Mouse (Mus musculus) forebrain, embryonic 14.5 days (tissue): Measurements from ENCODE around the gene Lsmem1. TPM values are rescaled to one million over a fixed set of nuclear protein-coding genes. Genes with fewer than 3 reads are reported as not detected.
"Not testable (repeated sequence)": the region's sequence is repeated elsewhere in the genome, so short reads cannot be mapped to it uniquely, and the experiment has no call there.

Source experiments
- ATAC-seq: fragments of 200-750 bp; cut with Nextera tagmentation; 2 replicates; pipeline ENCODE4 v1.8.0; 2017; ENCODE audit warnings: mild to moderate bottlenecking, moderate library complexity
- DNase-seq: peaks from one replicate; pipeline ENCODE4 v3.0.0-alpha.2; 2015; ENCODE audit warnings: low spot score
- H3K27ac ChIP-seq: fragments of 300-500 bp; sonication (generic); 2 replicates; pipeline ENCODE4 v1.5.1; 2014; ENCODE audit warnings: low read depth, mild to moderate bottlenecking, control low read depth, low read length, moderate library complexity
- H3K27me3 ChIP-seq: fragments of 300-500 bp; sonication (generic); replicated peaks from 2 replicates; pipeline ENCODE4 v1.6.1; 2014; ENCODE audit warnings: low read length, control low read depth, mixed read lengths; ENCODE audit not compliant: control insufficient read depth, insufficient read depth
- H3K36me3 ChIP-seq: fragments of 300-500 bp; sonication (generic); 2 replicates; pipeline ENCODE4 v1.6.1; 2014; ENCODE audit warnings: low read length, control low read depth; ENCODE audit not compliant: control insufficient read depth, insufficient read depth
- H3K4me1 ChIP-seq: fragments of 300-500 bp; sonication (generic); 2 replicates; pipeline ENCODE4 v1.6.1; 2014; ENCODE audit warnings: antibody characterized with exemption, low read length, control low read depth; ENCODE audit not compliant: control insufficient read depth, insufficient read depth
- H3K4me2 ChIP-seq: fragments of 300-500 bp; sonication (generic); 2 replicates; pipeline ENCODE4 v1.6.1; 2014; ENCODE audit warnings: mild to moderate bottlenecking, control low read depth, low read length
- H3K4me3 ChIP-seq: fragments of 300-500 bp; sonication (generic); 2 replicates; pipeline ENCODE4 v1.5.1; 2014; ENCODE audit warnings: low read depth, low read length, control low read depth
- H3K9ac ChIP-seq: fragments of 300-500 bp; sonication (generic); 2 replicates; pipeline ENCODE4 v1.6.1; 2014; ENCODE audit warnings: mild to moderate bottlenecking, low read length, control low read depth, moderate library complexity
- H3K9me3 ChIP-seq: fragments of 300-500 bp; sonication (generic); replicated peaks from 2 replicates; pipeline ENCODE4 v1.6.1; 2016; ENCODE audit warnings: low read length, control low read depth, mixed read lengths; ENCODE audit not compliant: control insufficient read depth
- WGBS: fragments of 180-500 bp; shearing (Covaris S2); extraction: QIAGEN DNeasy Blood & Tissue Kit; methylation state at CpG from one replicate; pipeline ENCODE4 v1.1.7; 2014; 5-methylcytosine and 5-hydroxymethylcytosine counted together
- polyA plus RNA-seq: library from polyadenylated mRNA; unstranded; fragments of >200 nt; fragmentation: Nextera tagmentation; extraction: Ambion mirVana; gene quantifications from 2 replicates; pipeline ENCODE4 v1.2.1, GENCODE M21; 2014

Gene Lsmem1
- polyA plus RNA-seq, 1 experiment from 2014 or later = not detected

DNA sequence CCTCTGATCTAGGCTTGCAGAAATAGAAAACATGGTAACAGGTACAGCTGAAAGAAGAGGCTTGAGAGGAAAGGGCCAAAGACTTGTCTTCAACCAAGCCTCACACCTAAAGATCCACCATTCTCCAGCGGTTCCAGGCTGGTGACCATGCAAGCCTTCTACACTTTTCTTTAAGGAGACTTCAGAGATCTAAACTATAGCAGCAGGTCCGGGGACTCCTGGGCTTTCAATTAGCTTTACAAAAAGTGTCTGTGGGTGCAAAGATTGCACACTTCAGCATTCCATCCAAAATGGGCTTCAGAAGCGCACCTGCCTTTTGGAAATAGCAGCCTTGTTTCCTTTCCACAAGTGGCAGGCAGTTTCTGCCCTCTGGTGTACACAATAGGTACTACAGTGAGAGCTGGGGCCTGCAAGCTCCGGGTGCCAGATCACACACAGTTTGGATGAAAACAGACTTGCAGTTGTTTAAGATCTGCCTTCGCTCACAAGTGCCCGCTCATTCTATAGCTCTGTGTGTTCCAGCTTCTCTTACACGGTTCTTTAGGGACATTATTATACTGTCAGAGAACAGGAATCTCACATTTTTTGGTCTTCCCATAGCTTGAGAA, 609 bp upstream of the Lsmem1 start:
- ATAC-seq = peak; percentile 46; the same call in 1 of the 2 replicates
- no peak overlapping the region for H3K4me3 ChIP-seq
- peak; percentile 72 for DNase-seq
- H3K9me3 ChIP-seq = no peaks in the 10 kb centered on the region
- no peaks in the 10 kb centered on the region for H3K27me3 ChIP-seq
- H3K27ac ChIP-seq = no peak overlapping the region
- WGBS = 47% methylated on average over 7 of the region's 7 CpGs
- H3K4me1 ChIP-seq = no peaks in the 10 kb centered on the region
- no peak overlapping the region for H3K9ac ChIP-seq
- H3K4me2 ChIP-seq = no peak overlapping the region
- peaks cover 33% of the 10 kb centered on the region for H3K36me3 ChIP-seq

DNA sequence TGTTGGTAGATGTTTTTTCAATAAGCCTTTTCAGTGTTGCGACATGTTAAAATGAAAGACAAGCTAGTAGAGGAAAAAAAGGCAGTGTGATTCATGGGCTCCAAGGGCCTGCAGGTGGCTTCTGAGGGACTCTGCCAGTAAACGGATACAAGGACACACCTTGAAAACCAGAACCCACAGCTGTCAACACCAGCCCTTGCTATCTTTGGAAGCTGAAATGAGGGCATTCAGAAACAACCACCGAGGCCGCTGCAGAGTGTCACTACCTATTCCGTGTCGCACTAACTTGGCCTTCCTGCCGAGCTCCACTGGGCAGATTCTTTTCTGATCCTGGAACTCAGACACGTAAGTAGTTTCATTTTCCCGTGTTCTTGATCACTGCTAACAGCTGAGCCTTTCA, 863 bp downstream of the Lsmem1 start:
- WGBS = 89% methylated on average over 9 of the region's 9 CpGs
- Histone ChIP-seq H3K4me2 (no peak overlapping the region), H3K27ac (no peak overlapping the region), H3K36me3 (peaks cover 18% of the 10 kb centered on the region), H3K9me3 (no peaks in the 10 kb centered on the region), H3K4me3 (no peak overlapping the region), H3K9ac (no peak overlapping the region), H3K27me3 (no peaks in the 10 kb centered on the region), H3K4me1 (no peaks in the 10 kb centered on the region)
- no peak for DNase-seq
- no peak for ATAC-seq

DNA sequence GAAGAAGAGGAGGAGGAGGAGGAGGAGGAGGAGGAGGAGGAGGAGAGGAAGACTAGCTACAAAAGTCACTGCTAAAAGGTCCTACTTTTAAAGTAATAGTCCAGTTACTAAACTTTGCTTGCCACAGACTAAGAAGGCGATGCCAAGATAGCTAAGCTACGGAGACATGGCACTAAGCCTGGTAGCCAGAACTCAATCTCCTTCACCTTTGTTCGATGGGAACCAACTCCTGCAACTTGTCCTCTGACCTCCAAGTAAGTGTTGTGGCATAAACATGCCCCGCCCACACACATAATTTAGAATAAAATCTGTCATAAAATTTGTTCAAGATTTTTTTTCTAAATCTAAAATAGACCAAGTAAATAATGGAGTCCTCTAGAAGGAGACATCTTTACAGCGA, 1.3 kb downstream of the Lsmem1 start:
- DNase-seq (no peak), ATAC-seq (no peak)
- peaks cover 15% of the 10 kb centered on the region for H3K36me3 ChIP-seq
- no peaks in the 10 kb centered on the region for H3K27me3 ChIP-seq
- no peak overlapping the region for H3K27ac ChIP-seq
- H3K9ac ChIP-seq = no peak overlapping the region
- 90% methylated on average over 5 of the region's 5 CpGs for WGBS
- H3K4me3 ChIP-seq = no peak overlapping the region
- no peaks in the 10 kb centered on the region for H3K4me1 ChIP-seq
- no peak overlapping the region for H3K4me2 ChIP-seq
- H3K9me3 ChIP-seq = no peaks in the 10 kb centered on the region

GRCm38 (mm10) chr12:40197511-40197910, 1.8 kb downstream of the Lsmem1 start:
- no peak overlapping the region for H3K4me3 ChIP-seq
- no peak for DNase-seq
- no peaks in the 10 kb centered on the region for H3K9me3 ChIP-seq
- peaks cover 11% of the 10 kb centered on the region for H3K36me3 ChIP-seq
- H3K4me1 ChIP-seq = no peaks in the 10 kb centered on the region
- H3K27me3 ChIP-seq = no peaks in the 10 kb centered on the region
- no peak for ATAC-seq
- no peak overlapping the region for H3K4me2 ChIP-seq
- H3K9ac ChIP-seq = no peak overlapping the region
- H3K27ac ChIP-seq = no peak overlapping the region

DNA sequence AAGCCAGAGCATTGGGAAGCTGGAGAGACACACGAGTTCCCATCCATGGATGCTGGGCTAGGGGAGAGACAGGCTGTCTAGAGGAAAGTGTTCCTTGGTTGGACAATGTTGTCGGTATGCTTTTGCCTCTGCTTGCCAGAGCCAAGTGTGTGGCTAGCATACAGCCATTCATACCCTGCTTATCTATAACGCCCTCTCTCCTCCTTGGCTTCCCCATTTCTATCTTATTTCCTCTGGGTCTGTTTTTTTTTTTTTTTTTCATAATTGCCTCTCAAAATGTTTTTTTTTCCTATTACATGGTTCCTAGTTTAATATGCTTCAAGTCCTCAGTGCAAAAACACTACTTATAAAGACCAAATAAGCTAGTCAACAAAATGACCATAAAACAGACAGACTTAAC, 13.8 kb downstream of the Lsmem1 start:
- H3K9me3 ChIP-seq = no peaks in the 10 kb centered on the region
- H3K36me3 ChIP-seq = no peaks in the 10 kb centered on the region
- no peaks in the 10 kb centered on the region for H3K27me3 ChIP-seq
- no peak overlapping the region for H3K9ac ChIP-seq
- ATAC-seq (no peak), DNase-seq (no peak)
- no peak overlapping the region for H3K27ac ChIP-seq
- H3K4me2 ChIP-seq = no peak overlapping the region
- H3K4me1 ChIP-seq = no peaks in the 10 kb centered on the region
- no peak overlapping the region for H3K4me3 ChIP-seq
- 92% methylated on average over 3 of the region's 3 CpGs for WGBS

GRCm38 (mm10) chr12:40177089-40177488, 22.2 kb downstream of the Lsmem1 start:
- no peaks in the 10 kb centered on the region for H3K36me3 ChIP-seq
- peak; percentile 11 for DNase-seq
- H3K9ac ChIP-seq = no peak overlapping the region
- no peak overlapping the region for H3K4me2 ChIP-seq
- 70% methylated on average over 6 of the region's 6 CpGs for WGBS
- H3K9me3 ChIP-seq = no peaks in the 10 kb centered on the region
- no peak overlapping the region for H3K4me3 ChIP-seq
- no peaks in the 10 kb centered on the region for H3K4me1 ChIP-seq
- no peaks in the 10 kb centered on the region for H3K27me3 ChIP-seq
- no peak overlapping the region for H3K27ac ChIP-seq
- no peak for ATAC-seq

- H3K4me3 ChIP-seq = no peak overlapping the region
- H3K27ac ChIP-seq = no peak overlapping the region
- H3K4me2 ChIP-seq = no peak overlapping the region
- no peaks in the 10 kb centered on the region for H3K9me3 ChIP-seq
- no peak overlapping the region for H3K9ac ChIP-seq
- H3K4me1 ChIP-seq = no peaks in the 10 kb centered on the region
- H3K36me3 ChIP-seq = no peaks in the 10 kb centered on the region
- no peaks in the 10 kb centered on the region for H3K27me3 ChIP-seq
- DNase-seq (no peak), ATAC-seq (no peak)
- 73% methylated on average over 2 of the region's 2 CpGs for WGBS
Measured at GRCm38 (mm10) chr12:40176158-40176557, 23.1 kb downstream of the Lsmem1 start.

GRCm38 (mm10) chr12:40175171-40175570, 24.1 kb downstream of the Lsmem1 start:
- H3K9me3 ChIP-seq, ATAC-seq: not testable (repeated sequence)
- DNase-seq = peak; percentile 23

DNA sequence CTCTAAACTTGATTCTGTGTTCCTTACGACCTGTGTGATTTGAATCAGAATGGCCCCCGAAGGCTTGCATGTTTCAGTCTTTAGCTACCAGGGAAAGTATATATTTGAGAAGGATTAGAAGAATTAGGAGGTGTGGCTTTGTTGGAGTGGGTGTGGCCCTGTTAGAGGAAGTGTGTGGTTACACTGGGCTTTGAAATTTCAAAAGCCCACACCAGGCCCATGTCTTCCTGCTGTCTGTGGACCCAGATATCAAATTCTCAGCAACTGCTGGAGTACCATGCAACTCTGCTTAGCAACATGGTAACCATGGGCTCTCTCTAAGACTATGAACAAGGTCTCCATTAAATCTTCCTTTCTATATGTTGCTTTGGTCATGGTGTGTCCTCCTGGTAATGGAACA, 27.7 kb downstream of the Lsmem1 start:
- no peaks in the 10 kb centered on the region for H3K4me1 ChIP-seq

More at GRCm38 (mm10) chr12:40175171-40175570, 24.1 kb downstream of the Lsmem1 start:
- not testable (repeated sequence) for H3K9ac ChIP-seq, H3K4me3 ChIP-seq, H3K27ac ChIP-seq, H3K4me2 ChIP-seq, H3K27me3 ChIP-seq, H3K36me3 ChIP-seq, H3K4me1 ChIP-seq
- 21% methylated on average over 1 of the region's 1 CpGs for WGBS

More for the DNA sequence above, 27.7 kb downstream of the Lsmem1 start:
- H3K27me3 ChIP-seq = no peaks in the 10 kb centered on the region
- H3K36me3 ChIP-seq = no peaks in the 10 kb centered on the region
- 89% methylated on average over 2 of the region's 2 CpGs for WGBS
- no peaks in the 10 kb centered on the region for H3K9me3 ChIP-seq
- H3K27ac ChIP-seq = no peak overlapping the region
- no peak overlapping the region for H3K4me2 ChIP-seq
- H3K4me3 ChIP-seq = no peak overlapping the region
- H3K9ac ChIP-seq = no peak overlapping the region
- DNase-seq (no peak), ATAC-seq (no peak)
